Mouse (Mus musculus): ENCODE data around the gene Myadml2. TPM values are rescaled to one million over a fixed set of nuclear protein-coding genes. Genes with fewer than 3 reads are reported as not detected.
A peak's percentile ranks its signal among the peaks of the same experiment; 100 is the strongest.
"Not testable (repeated sequence)": the region's sequence is repeated elsewhere in the genome, so short reads cannot be mapped to it uniquely, and the experiment has no call there.

The Myadml2 gene
- polyA plus RNA-seq, 1 experiment = 4.6 TPM

GRCm38 (mm10) chr11:120679909-120680308, 32.0 kb upstream of the Myadml2 start:
- Histone ChIP-seq H3K27me3 (ENCODE audit: control insufficient read depth, insufficient read depth, insufficient read length) (no peaks in the 10 kb centered on the region), H3K79me2 (ENCODE audit: control insufficient read depth, insufficient read depth) (no peaks in the 10 kb centered on the region), H3ac (ENCODE audit: control insufficient read depth, insufficient read length) (no peak overlapping the region), H3K4me3 (no peak overlapping the region), H3K36me3 (ENCODE audit: control insufficient read depth, insufficient read depth) (peaks cover 7% of the 10 kb centered on the region), H3K4me2 (ENCODE audit: low read depth) (no peak overlapping the region)
- TF ChIP-seq MAX (IDR thresholded peaks at IDR 0.05; ENCODE audit: low read depth) (no peak), POLR2AphosphoS2 (IDR thresholded peaks at IDR 0.05; ENCODE audit: insufficient read length, low read depth) (no peak), TCF12 (IDR thresholded peaks at IDR 0.05; ENCODE audit: insufficient read depth, poor library complexity, severe bottlenecking) (no peak), MYOG (IDR thresholded peaks at IDR 0.05; ENCODE audit: control insufficient read depth in 1 of 3, insufficient read depth in 1 of 3, insufficient read length in 2 of 3, low read depth in 2 of 3) (no peak), E2F4 (IDR thresholded peaks at IDR 0.05; ENCODE audit: insufficient read depth) (no peak), POLR2A (IDR thresholded peaks at IDR 0.05; ENCODE audit: insufficient read length, low read depth) (no peak), TCF3 (IDR thresholded peaks at IDR 0.05; ENCODE audit: insufficient read length, low read depth) (no peak), REST (IDR thresholded peaks at IDR 0.05; ENCODE audit: insufficient read depth, insufficient read length) (no peak), MYOD1 (IDR thresholded peaks at IDR 0.05; ENCODE audit: control insufficient read depth in 1 of 3, insufficient read length in 2 of 3, low read depth in 2 of 3) (no peak), USF1 (IDR thresholded peaks at IDR 0.05; ENCODE audit: low read depth) (no peak), SRF (IDR thresholded peaks at IDR 0.05; ENCODE audit: control insufficient read depth, insufficient read length, low read depth) (no peak), CEBPB (IDR thresholded peaks at IDR 0.05; ENCODE audit: insufficient read depth, poor library complexity, severe bottlenecking) (no peak)

GRCm38 (mm10) chr11:120676951-120677350, 29.0 kb upstream of the Myadml2 start:
- Histone ChIP-seq H3K4me2 (ENCODE audit: low read depth) (no peak overlapping the region), H3K4me3 (no peak overlapping the region), H3K79me2 (ENCODE audit: control insufficient read depth, insufficient read depth) (no peaks in the 10 kb centered on the region), H3K36me3 (ENCODE audit: control insufficient read depth, insufficient read depth) (peaks cover 7% of the 10 kb centered on the region), H3K27me3 (ENCODE audit: control insufficient read depth, insufficient read depth, insufficient read length) (no peaks in the 10 kb centered on the region), H3ac (ENCODE audit: control insufficient read depth, insufficient read length) (no peak overlapping the region)
- TF ChIP-seq TCF12 (IDR thresholded peaks at IDR 0.05; ENCODE audit: insufficient read depth, poor library complexity, severe bottlenecking) (no peak), POLR2A (IDR thresholded peaks at IDR 0.05; ENCODE audit: insufficient read length, low read depth) (no peak), REST (IDR thresholded peaks at IDR 0.05; ENCODE audit: insufficient read depth, insufficient read length) (no peak), SRF (IDR thresholded peaks at IDR 0.05; ENCODE audit: control insufficient read depth, insufficient read length, low read depth) (no peak), MYOG (IDR thresholded peaks at IDR 0.05; ENCODE audit: control insufficient read depth in 1 of 3, insufficient read depth in 1 of 3, insufficient read length in 2 of 3, low read depth in 2 of 3) (no peak), MAX (IDR thresholded peaks at IDR 0.05; ENCODE audit: low read depth) (no peak), USF1 (IDR thresholded peaks at IDR 0.05; ENCODE audit: low read depth) (no peak), CEBPB (IDR thresholded peaks at IDR 0.05; ENCODE audit: insufficient read depth, poor library complexity, severe bottlenecking) (no peak)

GRCm38 (mm10) chr11:120675875-120676274, 27.9 kb upstream of the Myadml2 start:
- H3K4me3 ChIP-seq; H3ac ChIP-seq (ENCODE audit: control insufficient read depth, insufficient read length); H3K27me3 ChIP-seq (ENCODE audit: control insufficient read depth, insufficient read depth, insufficient read length); H3K79me2 ChIP-seq (ENCODE audit: control insufficient read depth, insufficient read depth); H3K36me3 ChIP-seq (ENCODE audit: control insufficient read depth, insufficient read depth); H3K4me2 ChIP-seq (ENCODE audit: low read depth): not testable (repeated sequence)

- TF ChIP-seq USF1 (IDR thresholded peaks at IDR 0.05; ENCODE audit: low read depth) (no peak), POLR2AphosphoS2 (IDR thresholded peaks at IDR 0.05; ENCODE audit: insufficient read length, low read depth) (no peak), MYOG (IDR thresholded peaks at IDR 0.05; ENCODE audit: control insufficient read depth in 1 of 3, insufficient read depth in 1 of 3, insufficient read length in 2 of 3, low read depth in 2 of 3) (no peak), MYOD1 (IDR thresholded peaks at IDR 0.05; ENCODE audit: control insufficient read depth in 1 of 3, insufficient read length in 2 of 3, low read depth in 2 of 3) (no peak), E2F4 (IDR thresholded peaks at IDR 0.05; ENCODE audit: insufficient read depth) (no peak), TCF12 (IDR thresholded peaks at IDR 0.05; ENCODE audit: insufficient read depth, poor library complexity, severe bottlenecking) (no peak), TCF3 (IDR thresholded peaks at IDR 0.05; ENCODE audit: insufficient read length, low read depth) (no peak), MAX (IDR thresholded peaks at IDR 0.05; ENCODE audit: low read depth) (no peak), CEBPB (IDR thresholded peaks at IDR 0.05; ENCODE audit: insufficient read depth, poor library complexity, severe bottlenecking) (no peak)
- Histone ChIP-seq H3K79me2 (ENCODE audit: control insufficient read depth, insufficient read depth) (no peaks in the 10 kb centered on the region), H3K36me3 (ENCODE audit: control insufficient read depth, insufficient read depth) (no peaks in the 10 kb centered on the region), H3K4me2 (ENCODE audit: low read depth) (peak overlapping the region; percentile 96), H3K4me3 (peak overlapping the region; percentile 44), H3ac (ENCODE audit: control insufficient read depth, insufficient read length) (peak overlapping the region; percentile 72), H3K27me3 (ENCODE audit: control insufficient read depth, insufficient read depth, insufficient read length) (no peaks in the 10 kb centered on the region)
These were observed 25.7 kb upstream of the Myadml2 start for GRCm38 (mm10) chr11:120673594-120674122.

GRCm38 (mm10) chr11:120672687-120673593, 25.0 kb upstream of the Myadml2 start, which contains the start of gene Aspscr1:
TSS of gene Aspscr1 (plus strand) at chr11:120672973.
- TF ChIP-seq POLR2AphosphoS2 (IDR thresholded peaks at IDR 0.05; ENCODE audit: insufficient read length, low read depth) = peak; percentile 11
- TF ChIP-seq USF1 (IDR thresholded peaks at IDR 0.05; ENCODE audit: low read depth) = peak; percentile 86
- TF ChIP-seq TCF12 (IDR thresholded peaks at IDR 0.05; ENCODE audit: insufficient read depth, poor library complexity, severe bottlenecking) = no peak
- no peak for TF ChIP-seq E2F4 (IDR thresholded peaks at IDR 0.05; ENCODE audit: insufficient read depth)
- TF ChIP-seq SRF (IDR thresholded peaks at IDR 0.05; ENCODE audit: control insufficient read depth, insufficient read length, low read depth) = no peak
- TF ChIP-seq MYOG (IDR thresholded peaks at IDR 0.05; ENCODE audit: control insufficient read depth in 1 of 3, insufficient read depth in 1 of 3, insufficient read length in 2 of 3, low read depth in 2 of 3) = peak in 1 of 3 experiments; percentile 19
- TF ChIP-seq POLR2A (IDR thresholded peaks at IDR 0.05; ENCODE audit: insufficient read length, low read depth) = peak; percentile 62
- no peaks in the 10 kb centered on the region for H3K79me2 ChIP-seq (ENCODE audit: control insufficient read depth, insufficient read depth)
- peak within 1 kb of the TSS; percentile 96 for H3K4me2 ChIP-seq (ENCODE audit: low read depth)
- H3K36me3 ChIP-seq (ENCODE audit: control insufficient read depth, insufficient read depth) = no peaks in the 10 kb centered on the region
- H3ac ChIP-seq (ENCODE audit: control insufficient read depth, insufficient read length) = peak within 1 kb of the TSS; percentile 72
- peak within 1 kb of the TSS; percentile 44 for H3K4me3 ChIP-seq
- no peaks in the 10 kb centered on the region for H3K27me3 ChIP-seq (ENCODE audit: control insufficient read depth, insufficient read depth, insufficient read length)
